ENCODE assay signal across 8 mouse cellular contexts in the genomic region with DNA sequence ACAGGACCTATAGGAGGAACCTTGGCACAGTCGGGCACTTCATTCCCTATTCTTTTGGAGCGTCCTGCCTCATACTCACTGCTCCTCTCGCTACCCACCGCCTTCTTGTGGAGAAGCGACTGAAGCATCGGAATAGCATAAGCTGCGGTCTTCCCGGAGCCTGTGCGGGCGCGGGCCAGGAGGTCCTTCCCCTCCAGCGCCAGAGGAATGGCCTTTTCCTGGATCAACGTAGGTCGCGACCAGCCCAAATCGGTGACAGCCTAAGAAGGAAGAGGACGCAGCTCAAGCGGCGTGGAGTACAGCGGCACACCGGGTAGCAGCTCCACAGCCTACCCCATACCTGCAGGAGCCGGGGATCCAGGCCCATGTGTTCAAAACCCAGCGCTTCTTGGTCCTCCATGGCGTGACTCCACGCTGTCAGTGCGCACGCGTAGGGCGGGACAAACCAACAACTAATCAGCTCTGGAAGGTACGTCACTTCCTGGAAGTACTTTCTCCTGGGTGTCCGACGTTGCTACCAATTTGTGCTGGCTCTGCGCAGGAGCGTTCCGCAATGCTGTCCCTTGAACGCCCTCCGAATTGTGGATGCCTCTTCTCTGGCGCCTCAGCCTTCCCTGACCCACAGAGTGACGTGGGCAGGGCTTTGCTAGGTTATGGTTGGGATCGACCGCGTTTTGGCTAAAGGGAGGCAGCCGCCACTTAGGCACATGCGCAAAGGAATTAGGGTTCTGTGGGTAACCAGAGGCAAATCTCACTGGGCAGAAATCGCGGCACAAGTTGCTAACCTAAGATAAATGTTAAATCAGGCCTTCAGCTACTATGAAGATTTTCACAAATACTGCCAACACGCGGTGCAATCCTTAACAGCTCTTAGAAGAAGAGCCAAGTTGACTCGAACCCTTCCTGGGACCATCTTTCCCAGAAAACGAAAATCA. TPM values are rescaled to one million over a fixed set of nuclear protein-coding genes. Genes with fewer than 3 reads are reported as not detected.
DNase-seq lines count a peak whose midpoint lies in the region; ATAC-seq lines count a peak whose summit lies in the region.

Gene Ddx56, minus strand, starts transcription at position 453 of the 935 bp plus-strand sequence.

- peak; percentile 98 for ATAC-seq in forebrain, embryonic 14.5 days
- ATAC-seq in neural tube, embryonic 15.5 days (ENCODE audit: low FRiP score) = peak; percentile 98

- intact Hi-C loops in heart, postnatal 14 days (cut with DNase I) = no loop called here

- H3K4me2 ChIP-seq in forebrain, embryonic 14.5 days (ENCODE audit: low read length) = peak within 1 kb of the TSS; percentile 89
- H3K4me2 ChIP-seq in neural tube, embryonic 15.5 days = peak within 1 kb of the TSS; percentile 80

- peak; percentile 99 for DNase-seq in ES-CJ7 (ENCODE audit: low read depth, low spot score)
- peak; percentile 90 for DNase-seq in cerebellum, adult 11 months
- DNase-seq in forebrain, embryonic 14.5 days (ENCODE audit: low spot score) = peak; percentile 98
- DNase-seq in heart, postnatal 14 days = peak; percentile 90 to 91
- peak; percentile 95 for DNase-seq in layer of hippocampus, adult 11-12 months (ENCODE audit: low spot score)
- DNase-seq in lung, adult 18-20 months = peak; percentile 92 to 95
- DNase-seq in testis, postnatal 14 days (ENCODE audit: low spot score) = peak; percentile 93

- WGBS in forebrain, embryonic 14.5 days = 2% methylated on average over 50 of the region's 50 CpGs
- 2% methylated on average over 50 of the region's 50 CpGs for WGBS in neural tube, embryonic 15.5 days

- no peaks in the 10 kb centered on the region for H3K27me3 ChIP-seq in forebrain, embryonic 14.5 days (replicated peaks; ENCODE audit: control insufficient read depth, insufficient read depth, low read length)
- H3K27me3 ChIP-seq in neural tube, embryonic 15.5 days (replicated peaks) = no peaks in the 10 kb centered on the region

- peak within 1 kb of the TSS; percentile 86 for H3K9ac ChIP-seq in forebrain, embryonic 14.5 days (ENCODE audit: low read length)
- H3K9ac ChIP-seq in neural tube, embryonic 15.5 days (replicated peaks) = peak within 1 kb of the TSS; percentile 88

- H3K27ac ChIP-seq in forebrain, embryonic 14.5 days (ENCODE audit: low read depth, low read length) = peak within 1 kb of the TSS; percentile 90
- peak within 1 kb of the TSS; percentile 95 for H3K27ac ChIP-seq in neural tube, embryonic 15.5 days (replicated peaks)

- H3K9me3 ChIP-seq in forebrain, embryonic 14.5 days (replicated peaks; ENCODE audit: control insufficient read depth, low read length) = no peaks in the 10 kb centered on the region
- no peaks in the 10 kb centered on the region for H3K9me3 ChIP-seq in neural tube, embryonic 15.5 days (replicated peaks)

- peaks cover 65% of the 10 kb centered on the region for H3K36me3 ChIP-seq in forebrain, embryonic 14.5 days (ENCODE audit: control insufficient read depth, insufficient read depth, low read length)
- peaks cover 65% of the 10 kb centered on the region for H3K36me3 ChIP-seq in neural tube, embryonic 15.5 days

- peak within 1 kb of the TSS; percentile 94 for H3K4me3 ChIP-seq in forebrain, embryonic 14.5 days (ENCODE audit: low read depth, low read length)
- H3K4me3 ChIP-seq in neural tube, embryonic 15.5 days (replicated peaks) = peak within 1 kb of the TSS; percentile 90

- peaks cover 11% of the 10 kb centered on the region for H3K4me1 ChIP-seq in forebrain, embryonic 14.5 days (ENCODE audit: control insufficient read depth, insufficient read depth, low read length)
- H3K4me1 ChIP-seq in neural tube, embryonic 15.5 days = peaks cover 32% of the 10 kb centered on the region

RNA-seq across cellular contexts. Expression of gene Ddx56, which starts in this region (rescaled TPM):
- polyA plus RNA-seq in forebrain, embryonic 14.5 days (2014; fragmentation: Nextera tagmentation; extraction: Ambion mirVana) = 84.3 and 91.7 TPM in 2 replicates
- total RNA-seq in heart, postnatal 14 days (2021) = 10 to 100 TPM; 24.9 to 25.4 TPM
- polyA plus RNA-seq in neural tube, embryonic 15.5 days (2015; fragmentation: Nextera tagmentation; extraction: Ambion mirVana) = 70.7 and 77.2 TPM in 2 replicates

Comparison
In these comparisons a context has a peak if more than half of its experiments do, and no peak if none do; other contexts are left out.
1. Peak in every context shown above with its lines: DNase-seq, ATAC-seq, H3K4me3 ChIP-seq and H3K27ac ChIP-seq.